Mouse (Mus musculus): ENCODE data around the gene Myo1e.

- TF ChIP-seq BHLHE40 (IDR thresholded peaks at IDR 0.05; ENCODE audit: low read depth, low read length) (no peak), EP300 (IDR thresholded peaks at IDR 0.05; ENCODE audit: low read length) (no peak), ZC3H11A (IDR thresholded peaks at IDR 0.05; ENCODE audit: low read depth, low read length) (no peak), CTCF (conservative IDR thresholded peaks at IDR 0.05 in 1 of 2, IDR thresholded peaks at IDR 0.05 in 1 of 2; ENCODE audit: low read depth in 2 of 2, low read length in 2 of 2) (no peak), TBP (conservative IDR thresholded peaks at IDR 0.05; ENCODE audit: low read depth, low read length) (no peak), CHD2 (IDR thresholded peaks at IDR 0.05; ENCODE audit: low read length) (no peak), POLR2A (IDR thresholded peaks at IDR 0.05; ENCODE audit: low read depth, low read length) (no peak), MXI1 (IDR thresholded peaks at IDR 0.05; ENCODE audit: low read depth, low read length) (no peak), HCFC1 (IDR thresholded peaks at IDR 0.05; ENCODE audit: low read depth, low read length) (no peak), E2F4 (IDR thresholded peaks at IDR 0.05; ENCODE audit: insufficient replicate concordance, low read depth, low read length) (no peak), RAD21 (IDR thresholded peaks at IDR 0.05; ENCODE audit: low read depth, low read length) (no peak), JUN (IDR thresholded peaks at IDR 0.05; ENCODE audit: insufficient read depth, low read depth, low read length) (no peak)
Measured at GRCm38 (mm10) chr9:70240703-70241410, 33.7 kb downstream of the Myo1e start.
